Mouse (Mus musculus): ENCODE results near the gene Ano10.

- TF ChIP-seq CTCF (IDR thresholded peaks at IDR 0.05; ENCODE audit: control insufficient read depth, insufficient read depth, low read length): no peak
- TF ChIP-seq POLR2A (IDR thresholded peaks at IDR 0.05; ENCODE audit: borderline replicate concordance, control insufficient read depth, low read depth, low read length): no peak
Measured at GRCm38 (mm10) chr9:122226419-122226818, 67.8 kb downstream of the Ano10 start.

All from bone marrow, adult 2 months (tissue).